Mouse (Mus musculus) liver, adult (tissue): Measurements from ENCODE around the gene Zer1.

Source experiments
- GATA4 ChIP-seq: IDR thresholded peaks from 2 replicates; pipeline ENCODE4 v1.6.1; 2014; ENCODE audit warnings: mild to moderate bottlenecking, low read length; ENCODE audit not compliant: insufficient replicate concordance

Gene Zer1

GRCm38 (mm10) chr2:30133613-30134377 lies 9.4 kb upstream of the Zer1 start, which contains the start of gene Tbc1d13:
Tbc1d13 (plus strand) TSS chr2:30133746.
- TF ChIP-seq GATA4, result peak; percentile 63; the same call in 1 of the 2 replicates

GRCm38 (mm10) chr2:30132801-30133612 lies 8.6 kb upstream of the Zer1 start:
- TF ChIP-seq GATA4, result no peak

DNA sequence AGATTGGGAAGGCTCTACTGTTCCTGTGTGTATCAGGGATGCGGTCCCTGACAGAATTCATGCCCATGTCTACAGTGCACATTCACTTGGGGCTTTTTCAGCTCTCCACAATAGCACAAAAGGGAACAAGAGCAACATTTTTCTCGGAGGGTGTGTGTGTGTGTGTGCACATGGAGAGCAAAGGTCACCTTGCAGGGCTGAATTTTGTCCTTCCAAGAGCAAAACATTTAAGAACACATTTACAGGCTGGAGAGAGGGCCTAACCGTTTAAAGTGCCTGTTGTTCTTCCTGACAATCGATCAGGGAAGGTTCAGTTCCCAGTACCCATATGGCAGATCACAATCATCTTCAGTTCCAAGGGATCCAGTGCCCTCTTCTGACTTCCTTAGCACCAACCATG lies 5.8 kb upstream of the Zer1 start:
- no peak for TF ChIP-seq GATA4

DNA sequence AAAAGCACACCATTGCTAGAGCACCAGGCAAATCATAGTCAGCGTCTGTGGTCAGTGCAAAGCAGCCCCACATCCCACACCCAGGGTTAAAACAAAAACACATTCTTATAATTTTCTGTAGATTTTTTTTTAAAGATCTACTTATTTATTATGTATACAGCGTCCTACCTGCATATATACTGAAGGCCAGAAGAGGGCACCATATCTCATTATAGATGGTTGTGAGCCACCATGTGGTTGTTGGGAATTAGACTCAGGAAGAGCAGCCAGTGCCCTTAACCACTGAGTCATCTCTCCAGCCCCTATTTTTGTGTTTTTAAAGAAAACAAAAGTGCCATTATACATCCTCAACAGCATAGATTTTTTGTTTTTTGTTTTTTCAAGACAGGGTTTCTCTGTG lies 4.4 kb upstream of the Zer1 start:
- TF ChIP-seq GATA4, result no peak

- TF ChIP-seq GATA4, result no peak
Observed at GRCm38 (mm10) chr2:30123729-30124471, 485 bp downstream of the Zer1 start.

GRCm38 (mm10) chr2:30122766-30123165 lies 1.6 kb downstream of the Zer1 start:
- no peak for TF ChIP-seq GATA4

DNA sequence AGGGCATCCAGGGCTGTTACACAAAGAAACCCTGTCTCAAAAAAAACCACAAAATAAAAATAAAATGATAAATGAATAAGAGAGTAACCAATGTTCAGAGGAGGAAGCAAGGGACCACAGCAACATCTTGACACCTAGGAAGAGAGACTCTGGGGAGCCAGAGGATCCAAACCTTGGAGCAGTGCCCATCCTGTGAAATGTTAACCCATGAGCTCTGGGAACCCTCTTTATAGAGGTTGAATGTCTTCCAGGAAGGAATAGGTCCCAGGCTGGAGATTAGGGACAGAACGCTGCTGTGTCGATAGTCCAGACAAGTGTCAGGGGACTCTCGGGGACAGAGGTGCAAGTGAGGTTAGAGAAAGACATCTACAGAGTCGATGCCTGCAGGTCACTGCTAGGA lies 4.1 kb downstream of the Zer1 start:
- TF ChIP-seq GATA4, result no peak

DNA sequence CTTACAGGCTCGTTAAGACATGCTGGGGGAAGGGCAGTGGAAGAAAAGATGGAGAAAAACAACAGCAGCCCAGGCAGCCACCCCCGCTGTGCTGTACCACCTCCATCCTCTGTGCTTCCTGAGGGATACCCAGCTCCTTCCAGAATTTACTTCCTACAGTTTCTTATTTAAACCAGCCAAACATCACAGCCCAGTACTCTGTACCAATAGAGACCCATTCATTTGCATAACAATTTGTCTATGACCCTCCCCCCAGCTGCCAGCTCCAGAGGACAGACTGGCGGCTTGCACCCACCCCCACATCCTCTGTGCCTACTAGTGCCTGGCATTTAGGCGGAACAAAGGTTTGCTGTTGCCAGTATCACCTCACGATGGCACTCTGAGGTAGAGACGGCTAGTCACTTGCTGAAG lies 4.7 kb downstream of the Zer1 start:
- no peak for TF ChIP-seq GATA4

GRCm38 (mm10) chr2:30112564-30112963 lies 11.8 kb downstream of the Zer1 start:
- no peak for TF ChIP-seq GATA4

DNA sequence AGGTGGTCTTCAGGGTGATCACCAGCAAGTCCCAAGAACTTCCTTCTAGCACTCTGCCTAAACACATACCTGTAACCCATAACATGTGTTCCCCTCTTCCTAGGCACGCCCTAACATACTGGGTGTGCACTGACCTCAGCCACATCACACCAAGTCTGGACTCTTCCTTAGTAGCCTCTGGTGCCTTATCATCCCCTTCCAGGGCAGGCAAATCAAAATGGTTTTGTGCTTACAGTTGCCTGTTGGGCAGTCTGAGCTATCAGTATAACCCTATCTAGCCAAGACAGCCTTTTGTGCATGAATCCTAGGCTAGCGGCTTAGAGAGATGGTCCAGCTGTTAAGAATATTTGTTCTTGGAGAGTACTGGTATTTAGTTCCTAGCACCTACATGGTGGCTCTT lies 12.9 kb downstream of the Zer1 start:
- no peak for TF ChIP-seq GATA4

DNA sequence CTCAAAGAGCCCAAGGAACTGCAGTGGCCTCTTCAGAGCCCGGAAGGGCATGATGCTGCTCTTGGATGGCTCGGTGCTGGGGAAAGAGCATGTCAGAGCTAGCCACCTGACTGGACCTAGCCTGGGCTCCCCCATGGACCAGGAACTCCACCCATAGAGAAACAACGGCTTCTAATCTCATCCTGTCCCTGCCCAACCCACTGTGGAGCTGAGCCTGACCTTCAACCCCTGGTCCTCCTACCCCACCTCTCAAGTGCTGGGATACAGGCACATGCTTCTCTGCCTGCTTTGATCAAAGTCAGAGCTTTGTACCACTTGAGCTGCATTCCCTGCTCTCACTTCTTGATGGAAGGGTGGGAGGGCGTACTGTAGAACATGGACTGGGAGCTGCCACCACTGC lies 16.1 kb downstream of the Zer1 start:
- no peak for TF ChIP-seq GATA4

GRCm38 (mm10) chr2:30107646-30108045 lies 16.7 kb downstream of the Zer1 start:
- no peak for TF ChIP-seq GATA4

GRCm38 (mm10) chr2:30106364-30106763 lies 18.0 kb downstream of the Zer1 start:
- no peak for TF ChIP-seq GATA4

GRCm38 (mm10) chr2:30100214-30100613 lies 24.2 kb downstream of the Zer1 start:
- no peak for TF ChIP-seq GATA4

- TF ChIP-seq GATA4, result no peak
Observed at GRCm38 (mm10) chr2:30095882-30096527, 28.4 kb downstream of the Zer1 start.

DNA sequence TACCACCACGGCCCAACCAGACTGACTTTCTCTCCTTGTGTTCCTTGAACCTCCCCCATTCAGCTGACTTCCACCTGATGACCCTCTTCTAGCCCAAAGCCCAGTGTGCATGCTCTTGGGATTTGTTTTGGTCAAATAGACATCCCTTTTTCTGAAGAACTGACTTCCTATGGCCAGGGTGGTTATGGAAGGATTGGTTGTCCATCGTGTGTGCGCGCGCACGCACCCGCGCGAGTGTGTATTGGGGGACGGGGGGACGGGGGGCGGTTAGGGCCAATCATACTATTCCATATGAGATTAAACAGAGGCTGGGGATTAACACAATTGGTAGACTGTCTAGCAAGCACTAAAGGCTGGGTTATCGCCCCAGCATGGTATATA lies 30.2 kb downstream of the Zer1 start:
- no peak for TF ChIP-seq GATA4
